Mouse (Mus musculus): ENCODE results near the gene Kdf1.

Kdf1 gene

GRCm38 (mm10) chr4:133518601-133519368, at the start of gene Kdf1:
Gene Kdf1, plus strand, starts transcription at chr4:133518963.
- DNase-seq: no peak

- peak; percentile 97 for DNase-seq
Observed at GRCm38 (mm10) chr4:133469122-133469521, 49.6 kb upstream of the Kdf1 start.

DNA sequence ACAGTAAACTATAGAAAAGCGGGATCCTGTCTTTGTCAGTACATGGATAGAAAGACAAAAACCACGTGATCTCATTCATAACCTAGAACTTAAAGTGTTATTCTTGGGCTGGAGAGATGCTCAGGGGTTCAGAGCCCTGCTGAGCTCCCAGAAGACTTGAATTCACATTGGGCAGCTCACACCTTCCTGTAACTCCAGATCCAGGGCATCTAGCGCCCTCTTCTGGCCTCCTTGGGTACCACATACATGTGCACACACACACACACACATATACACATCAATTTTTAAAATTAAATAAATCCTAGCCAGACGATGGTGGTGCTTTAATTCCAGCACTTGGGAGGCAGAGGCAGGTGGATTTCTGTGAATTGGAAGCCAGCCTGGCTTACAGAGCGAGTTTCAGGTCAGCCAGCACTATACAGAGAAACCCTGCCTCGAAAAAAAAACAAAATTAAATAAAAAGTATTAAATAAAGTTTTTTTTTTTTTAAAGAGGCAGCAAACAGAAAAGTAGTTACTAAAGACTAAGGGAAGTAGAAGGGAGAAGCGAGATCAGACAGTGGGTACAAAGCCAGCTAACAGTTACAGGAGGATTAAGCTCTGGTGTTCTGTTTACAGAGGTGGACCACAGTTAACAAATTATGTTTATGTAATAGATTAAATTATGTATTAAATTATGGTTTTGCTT, 47.5 kb upstream of the Kdf1 start:
- DNase-seq: no peak

DNA sequence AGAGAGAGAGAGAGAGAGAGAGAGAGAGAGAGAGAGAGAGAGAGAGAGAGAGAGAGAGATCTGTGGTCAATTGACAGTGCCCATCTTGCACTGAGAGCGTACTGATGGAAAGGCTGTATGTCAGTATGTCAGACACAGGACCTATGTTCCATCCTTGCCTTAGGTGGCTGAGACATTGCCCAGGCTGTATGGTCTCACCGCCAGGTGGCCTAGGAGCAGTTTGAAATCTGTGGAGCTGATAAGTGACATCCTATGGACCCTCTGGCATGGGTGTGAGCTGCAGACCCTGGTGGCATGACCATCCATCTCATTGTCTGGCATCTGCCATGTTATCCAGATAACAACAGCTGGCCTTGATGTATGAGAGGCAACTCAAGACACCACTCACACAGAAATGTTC, 44.9 kb upstream of the Kdf1 start:
- no peak for DNase-seq

DNA sequence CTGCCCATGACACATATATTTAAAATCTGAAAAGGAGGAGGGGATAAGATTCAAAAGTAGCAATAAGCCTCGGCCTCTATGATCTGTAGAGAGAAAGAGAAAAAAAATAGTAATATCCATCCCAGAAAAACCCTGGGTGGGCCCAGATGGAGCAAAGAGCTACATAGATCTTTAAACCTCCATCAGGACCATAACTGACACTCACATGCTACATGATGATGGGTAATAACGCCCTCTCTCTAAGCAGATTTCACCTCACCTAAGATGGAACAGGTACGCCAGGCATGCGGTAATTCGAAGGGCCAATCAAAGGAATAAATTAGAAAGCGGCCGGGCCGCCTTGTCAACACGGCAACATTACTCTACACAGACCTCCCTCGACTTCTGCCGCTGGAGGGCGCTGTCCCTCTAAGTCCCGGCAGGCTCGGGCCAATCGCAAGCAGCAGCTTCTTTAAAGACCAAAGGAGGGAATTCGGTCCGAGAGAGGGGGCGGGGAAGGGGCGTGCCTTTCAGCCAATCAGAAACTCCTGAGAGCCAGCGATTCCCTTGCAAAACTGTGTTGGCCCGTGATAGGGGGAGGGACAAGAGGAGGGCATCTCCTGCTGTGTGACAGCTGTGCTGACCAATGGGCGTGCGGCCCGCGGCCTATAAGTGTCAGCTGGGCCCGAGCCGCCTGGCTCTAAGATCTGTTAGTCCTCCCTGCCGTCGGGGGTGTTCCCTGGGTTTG, 39.1 kb upstream of the Kdf1 start, which contains the start of gene Tent5b:
Tent5b (plus strand) TSS at position 675 of the 727 bp plus-strand sequence.
- DNase-seq: peak; percentile 100

DNA sequence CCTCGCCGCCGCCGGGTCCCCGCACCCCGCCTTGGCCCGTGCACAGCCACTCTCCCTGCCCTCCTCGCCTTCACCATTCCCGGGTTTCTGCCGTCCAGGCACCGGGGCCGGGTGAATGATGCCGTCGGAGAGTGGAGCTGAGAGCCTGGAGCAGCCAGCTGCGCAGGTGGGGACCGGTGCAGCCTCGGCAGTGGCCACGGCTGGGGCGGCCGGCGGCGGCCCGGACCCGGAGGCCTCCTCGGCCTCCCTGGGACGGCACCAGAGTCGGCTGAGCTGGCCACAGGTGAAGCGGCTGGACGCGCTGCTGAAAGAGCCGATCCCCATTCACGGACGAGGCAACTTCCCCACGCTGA, 38.6 kb upstream of the Kdf1 start:
- no peak for DNase-seq

DNA sequence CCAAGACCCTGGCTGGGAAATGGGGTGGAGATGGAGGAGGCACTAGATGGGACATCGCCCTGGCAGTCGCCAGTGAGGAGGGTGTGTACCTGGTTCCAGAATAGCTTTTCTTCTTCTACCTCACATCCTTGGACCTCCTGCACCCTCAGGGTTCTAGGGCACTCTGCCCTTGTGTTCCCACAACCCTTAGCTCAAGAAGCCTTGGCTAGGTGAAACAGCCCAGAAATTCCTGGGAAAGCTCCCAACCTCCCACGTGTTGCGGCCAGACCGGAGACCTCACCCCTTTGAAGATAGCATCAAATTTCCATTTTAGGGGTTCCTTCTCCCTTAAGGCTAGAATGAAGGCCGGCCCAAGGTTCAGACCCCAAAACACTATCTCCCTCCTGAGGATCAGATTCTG, 38.0 kb upstream of the Kdf1 start:
- no peak for DNase-seq

DNA sequence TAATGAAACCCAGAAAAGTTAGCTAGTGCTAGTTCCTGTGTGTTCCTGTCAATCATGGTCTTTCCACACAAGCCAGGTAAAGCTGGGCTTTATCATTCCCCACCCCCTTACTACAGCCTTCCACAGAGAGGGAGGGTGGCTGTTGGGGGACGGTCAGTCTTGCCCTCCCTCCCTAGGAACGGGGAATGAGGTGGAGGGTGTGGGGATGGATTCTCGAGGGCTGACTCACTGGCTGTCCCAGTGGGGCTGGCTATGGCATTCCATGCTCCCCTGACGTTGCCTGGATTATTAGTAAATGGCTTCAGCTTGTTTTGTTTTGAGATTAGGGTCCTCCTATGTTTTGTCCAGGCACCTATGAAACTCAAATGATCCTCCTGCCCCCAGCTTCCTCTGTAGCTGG, 37.3 kb upstream of the Kdf1 start:
- no peak for DNase-seq

GRCm38 (mm10) chr4:133482479-133482878, 36.3 kb upstream of the Kdf1 start:
- DNase-seq: no peak

GRCm38 (mm10) chr4:133484266-133485025, 34.3 kb upstream of the Kdf1 start:
- peak; percentile 97 for DNase-seq

DNA sequence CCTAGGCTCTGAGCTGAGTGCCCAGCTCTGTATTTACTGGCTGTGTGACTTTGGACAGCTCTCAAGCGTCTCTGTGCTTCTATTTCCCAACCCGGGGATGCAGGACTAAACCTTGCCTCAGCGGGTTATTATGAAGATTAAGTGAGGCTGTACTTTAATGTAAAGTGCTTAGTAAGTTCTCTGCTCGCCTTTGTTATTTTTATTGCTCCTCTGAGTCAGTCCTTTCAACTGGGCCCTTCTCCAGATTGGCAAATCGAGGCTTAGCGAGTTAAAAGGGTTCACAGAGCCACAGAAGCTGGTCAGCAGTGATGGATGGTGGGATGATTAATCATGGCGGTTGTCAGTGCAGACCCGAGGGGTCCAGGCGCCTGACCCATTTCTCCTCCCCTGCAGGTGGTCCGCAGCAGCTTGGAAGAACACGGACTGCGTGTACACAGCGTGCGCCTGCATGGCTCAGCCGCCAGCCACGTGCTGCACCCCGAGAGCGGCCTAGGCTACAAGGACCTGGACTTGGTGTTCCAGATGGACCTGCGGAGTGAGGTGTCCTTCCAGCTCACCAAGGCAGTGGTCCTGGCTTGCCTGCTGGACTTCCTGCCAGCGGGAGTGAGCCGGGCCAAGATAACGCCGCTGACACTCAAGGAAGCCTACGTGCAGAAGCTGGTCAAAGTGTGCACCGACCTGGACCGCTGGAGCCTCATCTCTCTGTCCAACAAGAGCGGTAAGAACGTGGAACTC, 32.9 kb upstream of the Kdf1 start:
- peak; percentile 90 for DNase-seq

- DNase-seq: peak; percentile 90
Observed at GRCm38 (mm10) chr4:133486673-133487357, 31.9 kb upstream of the Kdf1 start.

GRCm38 (mm10) chr4:133488619-133489392, 30.0 kb upstream of the Kdf1 start:
- DNase-seq: no peak

GRCm38 (mm10) chr4:133489489-133490245, 29.1 kb upstream of the Kdf1 start:
- DNase-seq: peak; percentile 93

- peak; percentile 98 for DNase-seq
Observed at GRCm38 (mm10) chr4:133491800-133492199, 27.0 kb upstream of the Kdf1 start.

GRCm38 (mm10) chr4:133493895-133494294, 24.9 kb upstream of the Kdf1 start:
- DNase-seq: peak; percentile 93

DNA sequence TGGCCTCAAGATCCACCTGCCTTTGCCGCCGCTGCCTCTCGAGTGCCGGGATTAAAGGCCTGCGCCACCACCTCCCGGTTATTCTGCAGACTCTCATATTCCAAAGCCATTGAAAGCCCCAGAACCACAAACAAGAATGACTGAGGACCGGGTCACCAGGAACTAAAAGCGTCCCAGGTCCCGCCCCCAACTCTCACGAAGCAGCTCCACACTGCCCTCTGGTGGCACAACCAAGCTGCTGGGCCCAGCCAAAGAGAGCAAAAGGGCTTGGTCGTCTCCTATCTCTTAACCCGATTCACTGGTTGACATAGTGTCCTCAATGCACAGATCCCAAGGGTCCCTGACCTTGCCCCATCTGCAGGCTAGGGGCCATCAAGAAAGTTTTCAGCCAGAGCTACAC, 24.3 kb upstream of the Kdf1 start:
- peak; percentile 98 for DNase-seq

DNA sequence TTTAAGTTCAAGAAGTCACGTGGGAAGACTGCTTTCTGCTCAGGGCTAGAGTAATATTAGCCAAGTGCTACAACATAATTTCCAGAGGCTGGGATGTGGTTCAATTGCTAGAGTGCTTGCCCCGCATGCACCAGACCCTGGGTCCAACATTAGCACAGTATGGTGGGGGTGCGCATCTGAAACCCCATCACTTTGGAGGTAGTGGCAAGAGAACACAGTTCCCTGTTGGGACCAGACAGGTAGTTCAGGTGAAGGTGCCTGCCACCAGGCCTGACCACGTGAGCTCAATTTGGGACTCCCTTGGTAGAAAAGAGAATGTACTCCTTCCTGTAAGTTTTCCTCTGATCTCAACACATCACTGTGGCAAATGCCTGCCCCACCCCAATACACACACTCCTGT, 23.9 kb upstream of the Kdf1 start:
- DNase-seq: peak; percentile 92

GRCm38 (mm10) chr4:133495711-133496110, 23.1 kb upstream of the Kdf1 start:
- DNase-seq: peak; percentile 93

Data from heart, adult 11 months (tissue).